Mouse (Mus musculus) ovary, postnatal 14 days (tissue): ENCODE measurements around the gene Wwox.

Source experiments
- DNase-seq: peaks from one replicate; pipeline ENCODE4 v3.0.0; 2022; ENCODE audit warnings: low spot score

The Wwox gene

GRCm38 (mm10) chr8:114902584-114902983, 463.1 kb downstream of the Wwox start:
- no peak for DNase-seq

GRCm38 (mm10) chr8:114908086-114908485, 468.6 kb downstream of the Wwox start:
- DNase-seq: no peak

DNA sequence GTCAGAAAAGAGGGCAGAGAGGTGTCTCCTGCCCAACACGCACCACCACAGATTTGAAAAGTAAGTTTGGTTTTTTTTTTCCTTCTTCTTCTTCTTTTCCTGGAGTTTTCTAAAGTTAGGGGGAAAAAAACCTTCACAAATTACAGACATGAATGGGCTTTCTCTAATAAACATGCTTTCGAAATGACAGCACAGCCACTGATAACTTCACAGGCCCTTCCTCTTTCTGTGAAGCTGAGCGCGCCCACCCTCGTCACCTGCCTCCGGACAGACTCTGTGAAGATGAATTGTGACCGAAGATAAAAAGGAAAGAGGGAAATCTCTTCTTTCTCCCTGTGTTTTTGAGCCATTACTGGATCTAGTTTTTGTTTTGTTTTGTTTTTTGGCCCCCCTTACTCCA, 469.1 kb downstream of the Wwox start:
- no peak for DNase-seq

- DNase-seq: no peak
These were observed 469.7 kb downstream of the Wwox start for GRCm38 (mm10) chr8:114909146-114909545.

DNA sequence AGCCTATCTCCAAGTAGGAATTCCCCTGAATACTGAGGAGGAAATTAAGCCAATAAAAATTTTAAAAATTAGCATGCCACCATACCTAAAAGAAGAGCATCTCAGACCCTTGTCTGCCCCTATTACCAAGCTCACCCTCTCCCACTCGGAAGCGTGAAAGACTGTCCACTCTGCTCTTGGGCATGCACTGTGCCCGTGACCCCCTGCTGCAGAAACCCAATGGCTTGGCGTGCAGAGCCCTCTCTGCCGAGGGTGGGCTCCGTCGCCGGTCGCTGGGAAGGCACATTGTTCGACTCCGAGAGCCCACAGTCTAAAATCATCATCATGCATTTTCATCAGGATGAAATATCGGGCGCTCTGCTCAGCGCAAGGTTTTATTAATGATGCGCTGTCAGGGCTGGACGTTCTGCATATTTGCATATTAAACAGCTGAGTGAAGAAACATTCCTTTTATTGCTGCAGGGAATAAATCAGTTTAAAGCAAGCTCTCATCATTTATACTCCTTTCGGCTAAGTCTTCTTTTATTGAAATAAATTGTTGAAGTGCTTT, 471.7 kb downstream of the Wwox start:
- no peak for DNase-seq

DNA sequence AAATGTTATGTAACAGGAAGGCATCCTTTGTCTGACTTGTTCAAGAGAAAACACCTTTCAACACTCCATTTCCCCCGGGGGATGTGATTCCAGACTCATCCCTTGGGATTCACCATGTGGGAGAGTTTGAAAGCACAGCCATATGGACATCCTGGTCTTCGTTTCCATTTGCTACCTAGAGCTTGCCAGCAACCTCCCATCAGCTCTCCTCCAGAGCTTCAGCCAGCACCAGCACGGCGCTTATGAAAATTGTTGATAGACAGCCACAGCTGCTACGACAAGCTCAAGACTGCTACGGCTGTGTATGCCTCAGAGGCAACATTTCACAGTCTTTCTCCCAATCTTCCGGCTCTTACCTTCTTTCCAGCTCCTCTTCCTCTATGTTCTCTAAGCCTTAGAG, 484.2 kb downstream of the Wwox start:
- no peak for DNase-seq

DNA sequence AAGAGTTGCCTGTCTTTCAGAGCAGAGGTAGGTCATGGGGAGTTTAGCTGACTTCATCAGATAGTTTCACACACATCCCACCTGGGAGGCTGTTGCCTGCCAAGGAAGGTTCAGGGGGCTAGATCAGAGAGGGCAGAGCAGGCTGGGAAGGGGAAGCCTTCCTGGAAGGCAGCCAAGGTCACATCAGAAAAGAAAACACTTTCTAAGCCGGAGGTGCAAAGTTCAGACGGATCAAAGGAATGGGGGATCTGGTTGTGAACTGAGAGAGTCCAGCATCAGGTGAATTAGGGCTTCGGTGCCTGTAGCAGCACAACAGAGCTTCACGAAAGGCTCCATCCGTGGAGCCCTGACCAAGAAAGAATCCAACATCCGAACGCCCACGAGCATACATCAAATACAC, 488.0 kb downstream of the Wwox start:
- no peak for DNase-seq

DNA sequence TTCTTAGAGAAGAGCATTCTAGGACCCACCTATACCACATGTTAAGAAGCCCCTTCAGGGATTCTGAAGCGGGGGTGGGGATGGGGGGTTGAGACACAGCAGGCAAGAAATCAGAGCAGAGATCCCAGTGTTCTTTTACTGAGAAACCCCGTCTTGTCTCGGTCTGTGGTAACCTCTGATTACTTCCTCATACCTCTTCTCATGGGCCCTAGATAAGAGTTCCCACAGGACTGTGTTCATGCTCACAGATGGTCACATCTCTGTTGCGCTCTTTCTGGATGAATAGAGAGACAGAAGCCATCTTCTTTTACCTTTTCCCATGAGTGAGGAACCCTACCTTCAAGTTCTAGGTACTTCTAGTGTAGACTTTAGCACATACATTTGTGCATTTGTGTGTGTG, 488.5 kb downstream of the Wwox start:
- no peak for DNase-seq

GRCm38 (mm10) chr8:114929597-114929996, 490.1 kb downstream of the Wwox start:
- no peak for DNase-seq

DNA sequence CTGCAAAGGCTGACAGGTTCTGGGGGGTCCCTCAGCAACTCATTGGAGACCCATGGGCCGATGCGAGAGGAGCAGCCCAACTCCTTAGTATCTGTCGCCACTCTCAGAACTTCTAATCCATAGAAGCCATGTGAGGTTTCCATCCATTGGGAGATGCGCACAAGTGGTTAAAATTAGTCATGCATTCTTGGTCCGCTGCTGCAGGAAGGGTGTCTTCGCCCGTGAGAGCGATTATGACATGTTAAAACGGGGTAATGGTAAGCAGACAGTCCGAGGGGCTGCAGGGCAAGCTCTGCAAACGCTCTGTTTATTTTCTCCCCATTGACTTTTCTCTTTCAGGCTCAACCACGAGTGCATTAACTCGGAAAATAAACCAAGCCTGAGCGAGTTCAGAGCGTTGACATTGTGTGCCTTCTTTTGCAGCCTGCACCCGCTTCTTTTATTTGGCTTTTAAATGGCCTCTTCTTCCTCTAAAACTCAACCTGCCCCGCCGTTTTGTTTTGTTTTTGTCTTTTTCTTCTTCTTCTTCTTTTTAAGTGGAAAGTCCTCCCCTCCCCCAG, 492.7 kb downstream of the Wwox start:
- DNase-seq: no peak

DNA sequence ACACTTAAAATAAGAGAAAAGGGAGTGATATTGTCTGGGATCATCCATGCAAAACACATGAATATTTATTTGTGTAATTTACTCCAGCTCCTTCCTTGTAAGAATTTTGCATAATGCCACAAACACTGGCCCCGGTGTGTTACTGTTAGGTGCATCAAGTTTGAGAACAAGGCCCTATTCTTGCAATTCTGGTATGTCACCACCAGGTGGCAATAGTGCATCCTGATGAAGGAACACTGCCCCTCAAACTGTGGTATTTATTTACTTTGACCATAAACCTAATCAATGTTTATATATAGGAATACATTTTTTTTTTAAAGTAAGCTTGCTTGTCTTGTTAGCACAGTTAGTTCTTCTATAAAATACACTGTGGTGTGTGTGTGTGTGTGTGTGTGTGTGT, 493.8 kb downstream of the Wwox start:
- no peak for DNase-seq

DNA sequence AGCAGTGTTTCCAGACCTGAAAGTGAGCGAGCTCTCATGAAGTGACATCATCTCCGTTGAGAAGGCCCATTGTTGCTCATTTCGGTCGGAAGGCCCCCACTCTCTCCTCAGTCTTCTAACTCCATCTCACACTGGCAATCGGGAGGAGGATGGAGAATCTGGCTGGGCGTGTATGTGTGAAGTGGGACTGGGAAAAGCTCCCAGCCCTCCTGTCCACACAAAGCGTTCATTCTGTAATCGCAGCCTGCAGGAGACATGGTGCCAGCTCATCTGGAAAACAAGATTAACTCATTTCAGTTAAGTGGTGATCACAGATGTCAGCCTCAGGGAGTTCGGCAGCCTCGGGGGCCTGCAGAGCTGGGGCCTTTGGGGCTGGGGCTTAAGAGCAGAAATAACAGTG, 497.4 kb downstream of the Wwox start:
- no peak for DNase-seq

DNA sequence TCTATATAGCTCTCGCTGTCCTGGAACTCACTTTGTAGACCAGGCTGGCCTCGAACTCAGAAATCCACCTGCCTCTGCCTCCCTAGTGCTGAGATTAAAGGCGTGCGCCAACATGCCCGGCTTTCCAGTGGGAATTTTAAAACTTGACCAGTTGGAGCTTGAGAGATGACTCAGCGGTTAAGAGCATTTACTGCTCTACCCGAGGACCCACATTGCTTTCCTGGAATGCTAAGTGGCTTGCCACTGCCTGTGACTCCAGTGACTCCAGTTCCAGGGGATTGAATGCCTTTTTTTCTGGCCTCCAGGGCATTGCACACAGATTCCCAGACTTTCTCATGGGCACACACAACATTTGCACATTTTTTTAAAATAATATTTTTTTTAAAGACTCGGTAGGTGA, 499.9 kb downstream of the Wwox start:
- no peak for DNase-seq

GRCm38 (mm10) chr8:114941096-114941495, 501.6 kb downstream of the Wwox start:
- DNase-seq: no peak

- no peak for DNase-seq
These were observed 502.2 kb downstream of the Wwox start for GRCm38 (mm10) chr8:114941644-114942043.

DNA sequence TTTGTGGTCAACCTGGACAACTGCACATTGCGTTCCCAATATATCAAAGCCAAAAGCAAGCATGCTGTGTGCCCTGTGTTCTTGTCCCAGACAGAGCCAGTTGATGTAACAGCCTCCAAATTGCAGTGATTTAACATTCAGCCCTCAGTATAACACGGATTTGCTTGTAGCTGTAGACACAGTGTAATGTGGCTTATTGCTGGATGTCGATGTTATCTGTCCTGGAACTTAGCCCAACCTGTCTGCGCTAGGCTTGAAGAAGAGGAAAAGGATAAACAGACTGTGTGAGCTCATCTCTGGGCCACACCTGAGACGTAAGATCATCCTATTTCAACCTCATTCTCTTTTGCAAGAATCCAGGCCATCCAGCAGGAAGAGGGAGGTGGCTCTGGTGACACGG, 508.5 kb downstream of the Wwox start:
- no peak for DNase-seq

GRCm38 (mm10) chr8:114956377-114957168, 517.1 kb downstream of the Wwox start:
- DNase-seq: no peak

- no peak for DNase-seq
These were observed 519.1 kb downstream of the Wwox start for GRCm38 (mm10) chr8:114958437-114959107.

DNA sequence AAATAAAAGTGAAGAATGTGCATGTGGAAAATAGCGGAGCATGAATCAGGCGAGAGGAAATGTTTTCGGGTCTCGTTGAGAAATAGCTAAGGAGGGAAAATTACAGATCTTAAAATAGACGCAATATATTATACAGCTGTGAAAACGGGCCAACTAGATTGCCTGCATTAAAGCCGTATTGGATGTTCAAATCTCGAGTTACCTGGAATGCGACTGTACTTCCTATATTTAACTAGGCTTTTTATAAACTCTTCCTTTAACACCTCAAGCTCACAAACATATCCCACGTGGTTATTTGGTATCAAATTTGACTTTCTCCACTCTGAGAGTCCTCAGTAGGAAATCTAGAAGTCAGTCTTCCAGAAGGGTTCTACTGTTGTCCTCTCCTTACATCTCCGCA, 520.0 kb downstream of the Wwox start:
- no peak for DNase-seq

GRCm38 (mm10) chr8:114962494-114962893, 523.0 kb downstream of the Wwox start:
- DNase-seq: no peak

DNA sequence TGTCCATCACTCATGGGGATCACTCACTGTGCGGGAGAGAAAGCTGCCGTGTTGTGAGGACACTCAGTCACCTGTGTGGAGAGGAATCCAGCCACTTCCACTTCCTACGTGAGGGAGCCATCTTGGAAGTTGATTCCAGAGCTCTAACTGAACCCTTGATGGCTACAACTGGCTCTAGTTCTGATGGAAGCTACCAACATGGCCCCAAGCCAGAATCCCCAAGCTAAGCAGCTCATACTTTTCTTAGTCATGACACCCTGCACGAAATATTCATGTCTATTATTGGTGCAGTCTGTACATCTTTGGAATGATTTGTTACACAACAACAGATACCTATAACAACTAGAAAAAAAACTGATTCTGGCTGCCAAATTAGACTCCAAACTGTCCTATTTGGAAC, 523.8 kb downstream of the Wwox start:
- DNase-seq: no peak

GRCm38 (mm10) chr8:114964206-114964605, 524.8 kb downstream of the Wwox start:
- DNase-seq: no peak

GRCm38 (mm10) chr8:114968842-114969241, 529.4 kb downstream of the Wwox start:
- no peak for DNase-seq
